Mouse (Mus musculus): ENCODE results near the gene Poc1b.
"Not testable (repeated sequence)": the region's sequence is repeated elsewhere in the genome, so short reads cannot be mapped to it uniquely, and the experiment has no call there.

DNA sequence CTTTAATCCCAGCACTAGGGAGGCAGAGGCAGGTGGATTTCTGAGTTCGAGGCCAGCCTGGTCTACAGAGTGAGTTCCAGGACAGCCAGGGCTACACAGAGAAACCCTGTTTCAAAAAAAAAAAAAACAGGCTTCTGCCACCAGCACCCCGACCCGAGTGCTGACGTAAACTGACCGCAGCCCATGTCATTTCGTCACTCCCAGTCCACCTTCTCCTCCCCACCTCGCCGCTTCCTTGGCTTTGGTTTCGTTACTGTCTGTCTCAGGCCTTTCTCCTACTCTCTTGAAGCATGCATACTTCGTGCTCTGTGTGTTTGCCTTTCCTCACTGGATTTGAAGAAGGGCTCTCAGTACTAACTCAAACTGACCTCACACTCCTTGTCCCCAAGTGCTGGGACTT lies 50.9 kb downstream of the Poc1b start:
- not testable (repeated sequence) for TF ChIP-seq POLR2A (IDR thresholded peaks at IDR 0.05; ENCODE audit: borderline replicate concordance, control insufficient read depth, low read depth, low read length); CTCF (IDR thresholded peaks at IDR 0.05; ENCODE audit: control insufficient read depth, insufficient read depth, low read length)

Measured in bone marrow, adult 2 months (tissue).